Mouse (Mus musculus) forebrain, embryonic 10.5 days (tissue): ENCODE results near the gene Rab8a. TPM values are rescaled to one million over a fixed set of nuclear protein-coding genes. Genes with fewer than 3 reads are reported as not detected.
A peak's percentile ranks its signal among the peaks of the same experiment; 100 is the strongest.

Source experiments
- DNase-seq: peaks from one replicate; pipeline ENCODE4 v3.0.0-alpha.2; 2017; ENCODE audit warnings: low spot score; ENCODE audit errors: extremely low spot score
- H3K27ac ChIP-seq: fragments of 300-500 bp; sonication (generic); 2 replicates; pipeline ENCODE4 v1.5.1; 2016; ENCODE audit warnings: mild to moderate bottlenecking
- H3K27me3 ChIP-seq: fragments of 300-500 bp; sonication (generic); 2 replicates; pipeline ENCODE4 v1.6.1; 2016; ENCODE audit warnings: mild to moderate bottlenecking; ENCODE audit not compliant: poor library complexity, severe bottlenecking
- H3K36me3 ChIP-seq: fragments of 300-500 bp; sonication (generic); replicated peaks from 2 replicates; pipeline ENCODE4 v1.6.1; 2016; ENCODE audit warnings: mild to moderate bottlenecking, moderate library complexity
- H3K4me1 ChIP-seq: fragments of 300-500 bp; sonication (generic); 2 replicates; pipeline ENCODE4 v1.6.1; 2016
- H3K4me3 ChIP-seq: fragments of 300-500 bp; sonication (generic); 2 replicates; pipeline ENCODE4 v1.5.1; 2016; ENCODE audit warnings: mild to moderate bottlenecking, moderate library complexity
- H3K9me3 ChIP-seq: fragments of 300-500 bp; sonication (generic); 2 replicates; pipeline ENCODE4 v1.6.1; 2016; ENCODE audit warnings: mild to moderate bottlenecking, moderate library complexity
- WGBS: fragments of 180-500 bp; shearing (Covaris S2); methylation state at CpG from one replicate; pipeline ENCODE4 v1.1.7; 2016; 5-methylcytosine and 5-hydroxymethylcytosine counted together
- polyA plus RNA-seq: library from polyadenylated mRNA; unstranded; fragments of >200 nt; fragmentation: Nextera tagmentation; extraction: Ambion mirVana; gene quantifications from 2 replicates; pipeline ENCODE4 v1.2.1, GENCODE M21; 2016

Rab8a gene
- polyA plus RNA-seq, 1 experiment from 2014 or later, result 144 TPM

- Histone ChIP-seq H3K9me3 (no peaks in the 10 kb centered on the region), H3K36me3 (peaks cover 33% of the 10 kb centered on the region), H3K27me3 (no peaks in the 10 kb centered on the region), H3K4me1 (peaks cover 40% of the 10 kb centered on the region), H3K27ac (peak overlapping the region; percentile 97), H3K4me3 (peak overlapping the region; percentile 70)
- WGBS, result under 1% methylated on average over 62 of the region's 62 CpGs
- peak; percentile 74 for DNase-seq
Observed at GRCm38 (mm10) chr8:72135446-72136301, 25.3 kb upstream of the Rab8a start.

- peak; percentile 65 for DNase-seq
- Histone ChIP-seq H3K9me3 (no peaks in the 10 kb centered on the region), H3K36me3 (peaks cover 41% of the 10 kb centered on the region), H3K27me3 (no peaks in the 10 kb centered on the region), H3K4me3 (peak overlapping the region; percentile 70), H3K27ac (peak overlapping the region; percentile 97), H3K4me1 (peaks cover 36% of the 10 kb centered on the region)
- 2% methylated on average over 18 of the region's 18 CpGs for WGBS
Observed at GRCm38 (mm10) chr8:72136302-72136978, 24.6 kb upstream of the Rab8a start.

- peaks cover 51% of the 10 kb centered on the region for H3K36me3 ChIP-seq
- peaks cover 31% of the 10 kb centered on the region for H3K4me1 ChIP-seq
- no peak for DNase-seq
- no peaks in the 10 kb centered on the region for H3K9me3 ChIP-seq
- H3K4me3 ChIP-seq, result peak overlapping the region; percentile 70
- H3K27ac ChIP-seq, result no peak overlapping the region
- no peaks in the 10 kb centered on the region for H3K27me3 ChIP-seq
- WGBS, result 90% methylated on average over 2 of the region's 2 CpGs
Observed at GRCm38 (mm10) chr8:72137431-72137830, 23.6 kb upstream of the Rab8a start.

- Histone ChIP-seq H3K27ac (no peak overlapping the region), H3K27me3 (no peaks in the 10 kb centered on the region), H3K4me3 (no peak overlapping the region), H3K9me3 (no peaks in the 10 kb centered on the region), H3K36me3 (peaks cover 61% of the 10 kb centered on the region), H3K4me1 (peaks cover 29% of the 10 kb centered on the region)
- no peak for DNase-seq
- WGBS, result 97% methylated on average over 5 of the region's 5 CpGs
Observed at GRCm38 (mm10) chr8:72138456-72138855, 22.5 kb upstream of the Rab8a start.

- Histone ChIP-seq H3K4me1 (no peaks in the 10 kb centered on the region), H3K36me3 (peaks cover 100% of the 10 kb centered on the region), H3K4me3 (no peak overlapping the region), H3K27ac (no peak overlapping the region), H3K27me3 (no peaks in the 10 kb centered on the region), H3K9me3 (no peaks in the 10 kb centered on the region)
- WGBS, result 94% methylated on average over 13 of the region's 13 CpGs
- DNase-seq, result no peak
Observed at GRCm38 (mm10) chr8:72143256-72143824, 17.7 kb upstream of the Rab8a start.

- H3K4me1 ChIP-seq, result no peaks in the 10 kb centered on the region
- no peak overlapping the region for H3K27ac ChIP-seq
- H3K36me3 ChIP-seq, result peaks cover 97% of the 10 kb centered on the region
- DNase-seq, result no peak
- no peaks in the 10 kb centered on the region for H3K27me3 ChIP-seq
- no peaks in the 10 kb centered on the region for H3K9me3 ChIP-seq
- H3K4me3 ChIP-seq, result no peak overlapping the region
- WGBS, result 92% methylated on average over 5 of the region's 5 CpGs
Observed at GRCm38 (mm10) chr8:72144345-72144975, 16.5 kb upstream of the Rab8a start.

- Histone ChIP-seq H3K9me3 (no peaks in the 10 kb centered on the region), H3K4me1 (no peaks in the 10 kb centered on the region), H3K36me3 (peaks cover 97% of the 10 kb centered on the region), H3K27me3 (no peaks in the 10 kb centered on the region), H3K4me3 (no peak overlapping the region), H3K27ac (no peak overlapping the region)
- DNase-seq, result no peak
- 89% methylated on average over 3 of the region's 3 CpGs for WGBS
Observed at GRCm38 (mm10) chr8:72145511-72145910, 15.5 kb upstream of the Rab8a start.

GRCm38 (mm10) chr8:72146056-72146455 lies 14.9 kb upstream of the Rab8a start:
- 100% methylated on average over 1 of the region's 1 CpGs for WGBS

GRCm38 (mm10) chr8:72146556-72146955 lies 14.4 kb upstream of the Rab8a start:
- H3K4me1 ChIP-seq, result no peaks in the 10 kb centered on the region
- DNase-seq, result no peak

More at GRCm38 (mm10) chr8:72146056-72146455, 14.9 kb upstream of the Rab8a start:
- Histone ChIP-seq H3K9me3 (no peaks in the 10 kb centered on the region), H3K4me3 (no peak overlapping the region), H3K27ac (no peak overlapping the region), H3K4me1 (no peaks in the 10 kb centered on the region), H3K27me3 (no peaks in the 10 kb centered on the region), H3K36me3 (peaks cover 97% of the 10 kb centered on the region)
- no peak for DNase-seq

GRCm38 (mm10) chr8:72147266-72147665 lies 13.7 kb upstream of the Rab8a start:
- H3K27ac ChIP-seq, result no peak overlapping the region
- no peaks in the 10 kb centered on the region for H3K27me3 ChIP-seq
- no peaks in the 10 kb centered on the region for H3K9me3 ChIP-seq
- 91% methylated on average over 2 of the region's 2 CpGs for WGBS
- no peak overlapping the region for H3K4me3 ChIP-seq
- H3K4me1 ChIP-seq, result no peaks in the 10 kb centered on the region
- no peak for DNase-seq
- H3K36me3 ChIP-seq, result peaks cover 97% of the 10 kb centered on the region

More at GRCm38 (mm10) chr8:72146556-72146955, 14.4 kb upstream of the Rab8a start:
- no peaks in the 10 kb centered on the region for H3K9me3 ChIP-seq
- no peak overlapping the region for H3K4me3 ChIP-seq
- H3K27me3 ChIP-seq, result no peaks in the 10 kb centered on the region
- H3K27ac ChIP-seq, result no peak overlapping the region
- 96% methylated on average over 3 of the region's 3 CpGs for WGBS
- peaks cover 97% of the 10 kb centered on the region for H3K36me3 ChIP-seq

GRCm38 (mm10) chr8:72149056-72149455 lies 11.9 kb upstream of the Rab8a start:
- H3K27ac ChIP-seq, result no peak overlapping the region
- no peak overlapping the region for H3K4me3 ChIP-seq
- peaks cover 97% of the 10 kb centered on the region for H3K36me3 ChIP-seq
- DNase-seq, result no peak
- H3K4me1 ChIP-seq, result no peaks in the 10 kb centered on the region
- H3K27me3 ChIP-seq, result no peaks in the 10 kb centered on the region
- H3K9me3 ChIP-seq, result no peaks in the 10 kb centered on the region
- 82% methylated on average over 1 of the region's 1 CpGs for WGBS

- Histone ChIP-seq H3K36me3 (peaks cover 79% of the 10 kb centered on the region), H3K4me3 (no peak overlapping the region), H3K27ac (no peak overlapping the region), H3K4me1 (no peaks in the 10 kb centered on the region), H3K9me3 (no peaks in the 10 kb centered on the region), H3K27me3 (no peaks in the 10 kb centered on the region)
- DNase-seq, result no peak
- WGBS, result 88% methylated on average over 3 of the region's 3 CpGs
Observed at GRCm38 (mm10) chr8:72151418-72152078, 9.5 kb upstream of the Rab8a start.
